Mouse (Mus musculus): ENCODE measurements around the gene Zfp800.

GRCm38 (mm10) chr6:28420865-28421264, 23.1 kb upstream of the Zfp800 start:
- no peak for TF ChIP-seq CTCF (IDR thresholded peaks at IDR 0.05; ENCODE audit: low read depth, low read length)
- no peak for TF ChIP-seq TAL1 (conservative IDR thresholded peaks at IDR 0.05; ENCODE audit: low read depth, low read length)
